Mouse (Mus musculus) heart, embryonic 13.5 days (tissue): ENCODE results near the gene Ago1. TPM values are rescaled to one million over a fixed set of nuclear protein-coding genes. Genes with fewer than 3 reads are reported as not detected.

Experiments used
- ATAC-seq: fragments of 200-750 bp; cut with Nextera tagmentation; 2 replicates; pipeline ENCODE4 v1.8.0; 2017; ENCODE audit warnings: moderate TSS enrichment; ENCODE audit not compliant: insufficient number of reproducible peaks, low FRiP score, low TSS enrichment; ENCODE audit errors: extremely low read depth
- H3K27ac ChIP-seq: fragments of 300-500 bp; sonication (generic); replicated peaks from 2 replicates; pipeline ENCODE4 v1.5.1; 2015; ENCODE audit warnings: moderate library complexity, mild to moderate bottlenecking, inconsistent platforms
- H3K27me3 ChIP-seq: fragments of 300-500 bp; sonication (generic); replicated peaks from 2 replicates; pipeline ENCODE4 v1.6.1; 2015; ENCODE audit warnings: mild to moderate bottlenecking, inconsistent platforms
- H3K36me3 ChIP-seq: fragments of 300-500 bp; sonication (generic); 2 replicates; pipeline ENCODE4 v1.6.1; 2015; ENCODE audit warnings: mild to moderate bottlenecking, inconsistent platforms
- H3K4me1 ChIP-seq: fragments of 300-500 bp; sonication (generic); 2 replicates; pipeline ENCODE4 v1.6.1; 2015; ENCODE audit warnings: inconsistent platforms
- H3K4me2 ChIP-seq: fragments of 300-500 bp; sonication (generic); 2 replicates; pipeline ENCODE4 v1.6.1; 2015; ENCODE audit warnings: inconsistent platforms, mild to moderate bottlenecking, moderate library complexity
- H3K4me3 ChIP-seq: fragments of 300-500 bp; sonication (generic); 2 replicates; pipeline ENCODE4 v1.5.1; 2015; ENCODE audit warnings: moderate library complexity, mild to moderate bottlenecking, inconsistent platforms
- H3K9ac ChIP-seq: fragments of 300-500 bp; sonication (generic); 2 replicates; pipeline ENCODE4 v1.6.1; 2015; ENCODE audit warnings: inconsistent platforms, mild to moderate bottlenecking, moderate library complexity
- H3K9me3 ChIP-seq: fragments of 300-500 bp; sonication (generic); 2 replicates; pipeline ENCODE4 v1.6.1; 2016; ENCODE audit warnings: inconsistent platforms
- WGBS: fragments of 180-500 bp; shearing (Covaris S2); methylation state at CpG from one replicate; pipeline ENCODE4 v1.1.7; 2015; ENCODE audit warnings: mixed read lengths; 5-methylcytosine and 5-hydroxymethylcytosine counted together
- polyA plus RNA-seq: library from polyadenylated mRNA; unstranded; fragments of >200 nt; fragmentation: Nextera tagmentation; extraction: Ambion mirVana; gene quantifications from 2 replicates; pipeline ENCODE4 v1.2.1, GENCODE M21; 2015

Gene Ago1
- polyA plus RNA-seq, 1 experiment from 2014 or later: 2.7 TPM

DNA sequence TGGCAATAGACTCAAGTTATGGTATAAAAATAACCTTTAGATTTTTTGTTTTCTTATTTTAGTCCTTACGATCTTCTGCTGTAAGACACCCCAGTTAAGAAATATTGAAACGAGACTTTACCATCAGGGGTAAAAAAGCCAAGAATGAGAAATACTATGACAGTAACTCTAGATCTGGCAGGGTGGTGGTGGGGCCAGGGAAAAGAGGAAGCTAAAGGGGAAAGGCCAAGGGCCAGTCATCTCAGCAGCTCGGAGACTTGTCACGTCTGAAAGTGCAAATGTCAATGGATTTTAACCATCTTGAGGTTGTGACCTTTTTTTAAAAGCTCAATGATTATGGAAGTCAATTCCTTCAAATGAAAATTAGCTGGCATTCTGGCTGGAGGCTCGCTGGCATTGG, 30.1 kb downstream of the Ago1 start:
- Histone ChIP-seq H3K4me3 (no peak overlapping the region), H3K36me3 (peaks cover 52% of the 10 kb centered on the region), H3K4me1 (no peaks in the 10 kb centered on the region), H3K27ac (no peak overlapping the region), H3K9ac (no peak overlapping the region), H3K4me2 (no peak overlapping the region), H3K27me3 (no peaks in the 10 kb centered on the region), H3K9me3 (no peaks in the 10 kb centered on the region)
- 75% methylated on average over 5 of the region's 5 CpGs for WGBS
- no peak for ATAC-seq

DNA sequence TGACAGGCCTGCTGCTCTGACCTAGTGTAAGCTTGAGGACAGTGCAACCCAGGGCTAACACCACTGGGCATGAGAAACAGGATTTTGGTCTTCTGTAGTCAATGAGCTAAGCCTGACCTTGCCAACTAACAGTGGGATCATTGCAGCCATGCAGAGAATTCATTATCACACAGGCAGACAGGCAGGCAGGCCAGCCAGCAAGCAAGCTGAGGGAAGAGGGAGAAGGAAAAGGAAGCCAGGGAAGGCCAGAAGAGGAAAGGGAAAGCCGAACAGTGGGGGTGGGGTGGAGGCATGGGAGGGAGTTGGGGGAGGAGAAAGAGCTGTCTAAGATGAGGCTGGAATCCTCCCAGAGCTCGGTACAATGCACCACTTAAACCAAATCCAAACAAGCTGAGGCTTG, 32.1 kb downstream of the Ago1 start:
- H3K4me3 ChIP-seq: no peak overlapping the region
- no peak for ATAC-seq
- no peak overlapping the region for H3K9ac ChIP-seq
- no peak overlapping the region for H3K27ac ChIP-seq
- no peaks in the 10 kb centered on the region for H3K9me3 ChIP-seq
- H3K4me2 ChIP-seq: no peak overlapping the region
- no peaks in the 10 kb centered on the region for H3K4me1 ChIP-seq
- H3K27me3 ChIP-seq: no peaks in the 10 kb centered on the region
- WGBS: 28% methylated on average over 2 of the region's 2 CpGs
- H3K36me3 ChIP-seq: peaks cover 34% of the 10 kb centered on the region

DNA sequence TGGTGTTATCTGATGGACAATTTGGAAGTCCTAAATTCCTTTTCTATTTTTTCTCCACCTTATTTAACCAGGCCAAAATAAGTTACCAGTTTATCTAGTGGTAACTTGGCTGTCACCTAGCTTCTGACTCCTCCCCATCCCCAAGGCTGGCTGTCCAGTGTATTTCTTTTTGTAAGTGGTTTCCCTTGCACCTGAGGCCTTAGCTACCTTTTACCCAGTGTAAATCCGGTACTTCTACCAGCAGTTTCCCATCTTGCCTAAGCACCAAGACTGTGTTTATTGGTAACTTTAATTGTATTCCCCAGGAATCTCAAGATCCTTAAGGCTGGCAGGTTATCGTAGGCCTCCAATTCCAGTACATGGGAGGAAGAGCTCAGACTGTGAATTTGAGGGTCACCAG, 34.3 kb downstream of the Ago1 start:
- Histone ChIP-seq H3K4me2 (no peak overlapping the region), H3K27me3 (no peaks in the 10 kb centered on the region), H3K4me1 (no peaks in the 10 kb centered on the region), H3K9ac (no peak overlapping the region), H3K9me3 (no peaks in the 10 kb centered on the region), H3K27ac (no peak overlapping the region), H3K36me3 (peaks cover 12% of the 10 kb centered on the region), H3K4me3 (no peak overlapping the region)
- WGBS: 84% methylated on average over 2 of the region's 2 CpGs
- ATAC-seq: no peak

DNA sequence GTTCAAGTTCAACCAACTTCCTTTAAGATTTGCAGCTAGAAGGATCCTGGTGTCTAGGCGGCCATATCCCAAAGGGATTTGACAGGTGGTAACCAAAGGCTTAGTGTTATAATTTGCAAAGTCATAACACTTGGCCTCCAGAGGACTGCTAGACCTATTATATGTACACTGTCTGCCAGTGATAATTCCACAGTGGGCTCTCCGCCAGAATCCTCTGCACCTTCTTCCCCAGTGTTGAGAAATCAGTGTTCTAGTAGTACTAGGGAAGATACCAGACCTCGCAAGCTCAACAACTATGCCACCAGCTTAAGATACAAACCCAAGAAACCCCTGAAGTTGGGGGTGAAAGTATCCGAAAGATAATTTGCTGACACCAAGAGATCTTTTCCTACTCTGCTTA, 35.2 kb downstream of the Ago1 start:
- peaks cover 6% of the 10 kb centered on the region for H3K36me3 ChIP-seq
- no peak for ATAC-seq
- H3K27me3 ChIP-seq: no peaks in the 10 kb centered on the region
- H3K9ac ChIP-seq: no peak overlapping the region
- WGBS: 78% methylated on average over 4 of the region's 4 CpGs
- H3K27ac ChIP-seq: no peak overlapping the region
- no peak overlapping the region for H3K4me3 ChIP-seq
- H3K9me3 ChIP-seq: no peaks in the 10 kb centered on the region
- no peak overlapping the region for H3K4me2 ChIP-seq
- peaks cover 6% of the 10 kb centered on the region for H3K4me1 ChIP-seq

DNA sequence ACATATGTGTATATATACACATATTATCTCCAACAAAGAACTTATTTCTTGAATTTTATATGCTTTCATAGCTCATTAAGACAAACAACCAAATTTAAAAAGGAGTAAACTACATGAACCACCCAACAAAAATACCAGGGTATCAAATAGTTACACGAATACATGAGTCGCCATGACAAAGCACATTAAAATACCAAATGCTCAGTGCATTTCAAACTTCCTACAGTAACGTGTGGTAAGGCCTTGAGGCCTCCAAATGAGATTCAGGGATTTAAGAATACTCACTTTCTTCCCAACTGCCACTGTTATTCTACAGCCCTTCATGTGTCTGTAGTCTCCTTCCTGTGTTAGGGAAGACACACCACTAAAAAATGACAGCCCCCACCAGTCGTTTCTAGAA, 36.6 kb downstream of the Ago1 start:
- H3K36me3 ChIP-seq: no peaks in the 10 kb centered on the region; the same call in 1 of the 2 replicates
- 77% methylated on average over 4 of the region's 4 CpGs for WGBS
- ATAC-seq: no peak
- no peak overlapping the region for H3K9ac ChIP-seq
- H3K4me2 ChIP-seq: no peak overlapping the region
- H3K27ac ChIP-seq: no peak overlapping the region
- H3K9me3 ChIP-seq: no peaks in the 10 kb centered on the region
- H3K4me1 ChIP-seq: peaks cover 7% of the 10 kb centered on the region
- no peaks in the 10 kb centered on the region for H3K27me3 ChIP-seq
- H3K4me3 ChIP-seq: no peak overlapping the region

DNA sequence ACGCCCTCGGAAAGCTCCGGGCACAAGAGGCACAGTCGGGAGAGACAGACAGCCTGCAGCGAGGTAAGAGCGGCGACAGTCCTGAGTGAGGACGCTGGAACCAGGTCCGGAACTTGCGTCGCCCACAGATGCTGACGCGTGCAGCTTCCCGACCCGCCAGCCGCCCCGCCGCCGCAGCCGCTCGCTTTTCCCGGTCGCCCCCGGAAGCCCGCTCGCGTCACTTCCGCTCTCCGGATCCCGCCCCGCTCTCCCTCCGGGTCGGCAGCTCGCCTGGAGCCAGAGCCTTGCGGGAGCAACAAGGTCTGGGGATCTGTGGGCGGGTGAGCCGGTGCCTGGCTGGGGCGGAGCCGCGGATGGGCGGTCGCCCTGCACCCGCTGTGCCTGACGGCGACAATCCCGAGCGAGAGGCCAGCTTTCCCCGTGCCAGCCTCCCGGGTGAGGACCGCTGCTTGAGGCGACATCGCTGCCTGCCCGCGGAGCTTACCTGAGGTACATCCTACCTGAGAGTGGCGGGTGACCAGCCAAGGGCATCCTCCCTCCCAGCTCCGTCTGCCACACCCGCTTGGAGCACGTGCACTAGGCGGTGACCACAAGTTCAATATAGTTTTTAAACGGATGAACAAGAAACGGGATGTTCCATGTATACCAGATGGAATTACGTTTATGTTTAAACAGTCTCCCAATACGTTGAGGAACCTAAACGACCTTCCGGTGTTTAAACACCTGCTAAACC, 38.9 kb downstream of the Ago1 start, which contains the start of gene Ago3:
Gene Ago3 (minus strand): TSS at position 210 of the 733 bp plus-strand sequence.
- Histone ChIP-seq H3K27ac (peak within 1 kb of the TSS; percentile 88), H3K9ac (peak within 1 kb of the TSS; percentile 94), H3K4me1 (peaks cover 7% of the 10 kb centered on the region), H3K9me3 (no peaks in the 10 kb centered on the region), H3K4me2 (peak within 1 kb of the TSS; percentile 90), H3K36me3 (no peaks in the 10 kb centered on the region; the same call in 1 of the 2 replicates), H3K4me3 (peak within 1 kb of the TSS; percentile 90), H3K27me3 (no peaks in the 10 kb centered on the region)
- under 1% methylated on average over 65 of the region's 65 CpGs for WGBS
- peak; percentile 89 for ATAC-seq

DNA sequence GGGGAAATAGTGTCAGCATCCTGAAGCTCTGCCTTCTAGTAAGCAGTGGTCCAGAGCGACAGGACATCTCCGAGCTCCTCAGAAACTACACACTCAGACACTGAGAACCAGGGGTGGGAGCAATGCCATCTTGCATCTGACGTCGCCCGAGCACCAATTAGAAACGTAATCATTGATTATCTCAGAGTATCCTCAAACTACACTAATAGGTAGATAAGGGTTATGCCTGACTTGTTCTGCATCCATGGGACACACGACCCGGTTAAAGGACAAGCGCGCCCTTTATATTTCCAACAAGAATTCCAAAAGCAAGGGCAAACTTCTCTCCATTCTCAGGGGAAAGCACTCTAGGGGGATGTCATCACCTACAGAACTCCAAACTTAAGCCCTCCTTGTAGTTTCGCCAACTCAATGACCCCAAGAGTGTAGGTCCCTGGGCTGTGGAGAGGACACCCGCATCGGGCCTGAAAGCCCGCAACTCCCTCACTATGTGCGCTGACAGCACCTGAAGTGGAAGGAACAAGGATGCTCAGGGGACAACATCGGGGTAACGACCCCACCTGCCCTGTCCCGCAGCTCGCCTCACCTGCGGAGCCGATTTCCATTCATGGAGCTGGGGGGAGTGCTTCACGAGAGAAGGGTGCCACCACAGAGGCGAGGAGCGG, 39.6 kb downstream of the Ago1 start:
- Histone ChIP-seq H3K9ac (peak overlapping the region; percentile 94), H3K4me2 (peak overlapping the region; percentile 90), H3K4me3 (peak overlapping the region; percentile 90), H3K9me3 (no peaks in the 10 kb centered on the region), H3K27me3 (no peaks in the 10 kb centered on the region), H3K36me3 (no peaks in the 10 kb centered on the region; the same call in 1 of the 2 replicates), H3K4me1 (peaks cover 7% of the 10 kb centered on the region), H3K27ac (peak overlapping the region; percentile 88)
- 2% methylated on average over 24 of the region's 24 CpGs for WGBS
- 0 out of 2 replicates have a peak, but pooled peaks have one; percentile 9 for ATAC-seq

DNA sequence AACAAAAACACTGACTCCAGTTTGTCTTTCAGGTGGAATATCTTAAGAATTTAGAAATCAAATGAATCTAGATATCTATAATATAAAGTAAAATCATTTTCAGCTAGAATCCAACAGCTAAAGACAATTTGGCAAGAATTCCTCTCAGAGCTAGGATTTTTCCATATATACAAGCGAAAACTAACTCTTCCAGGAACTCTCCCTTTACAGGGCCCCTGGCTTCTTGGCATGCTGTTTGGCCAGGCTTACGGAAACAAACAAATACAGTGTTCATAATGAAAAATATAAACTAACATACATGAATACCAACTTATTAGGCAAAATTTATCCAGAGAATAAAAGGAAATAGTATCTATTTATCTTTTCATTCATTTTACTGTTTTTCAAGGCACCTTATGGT, 44.5 kb downstream of the Ago1 start:
- Histone ChIP-seq H3K27ac (no peak overlapping the region), H3K4me3 (no peak overlapping the region), H3K9ac (no peak overlapping the region), H3K36me3 (no peaks in the 10 kb centered on the region; the same call in 1 of the 2 replicates), H3K27me3 (no peaks in the 10 kb centered on the region), H3K4me2 (no peak overlapping the region), H3K9me3 (no peaks in the 10 kb centered on the region), H3K4me1 (peaks cover 7% of the 10 kb centered on the region)
- 80% methylated on average over 2 of the region's 2 CpGs for WGBS
- ATAC-seq: no peak

DNA sequence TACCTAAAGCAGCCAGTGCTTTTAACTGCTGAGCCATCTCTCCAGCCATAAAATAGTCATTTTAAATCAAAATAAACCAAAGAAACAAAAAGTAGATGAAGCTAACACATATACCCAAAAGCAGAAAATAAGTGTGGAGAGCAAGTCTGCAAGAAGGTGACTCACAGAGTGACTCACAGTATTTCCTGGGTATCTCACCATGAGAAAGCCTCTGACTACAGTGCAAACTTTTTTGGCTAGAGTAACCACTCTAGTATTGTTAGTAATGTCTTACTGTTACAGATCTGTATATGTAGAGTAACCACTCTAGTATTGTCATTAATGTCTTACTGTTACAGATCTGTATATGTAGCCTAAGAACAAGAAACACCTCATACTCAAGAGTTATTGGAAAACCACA, 52.7 kb downstream of the Ago1 start:
- peaks cover 11% of the 10 kb centered on the region for H3K36me3 ChIP-seq
- no peaks in the 10 kb centered on the region for H3K4me1 ChIP-seq
- no peak overlapping the region for H3K9ac ChIP-seq
- ATAC-seq: no peak
- H3K4me3 ChIP-seq: no peak overlapping the region
- H3K27ac ChIP-seq: no peak overlapping the region
- H3K9me3 ChIP-seq: no peaks in the 10 kb centered on the region
- H3K4me2 ChIP-seq: no peak overlapping the region
- no peaks in the 10 kb centered on the region for H3K27me3 ChIP-seq

DNA sequence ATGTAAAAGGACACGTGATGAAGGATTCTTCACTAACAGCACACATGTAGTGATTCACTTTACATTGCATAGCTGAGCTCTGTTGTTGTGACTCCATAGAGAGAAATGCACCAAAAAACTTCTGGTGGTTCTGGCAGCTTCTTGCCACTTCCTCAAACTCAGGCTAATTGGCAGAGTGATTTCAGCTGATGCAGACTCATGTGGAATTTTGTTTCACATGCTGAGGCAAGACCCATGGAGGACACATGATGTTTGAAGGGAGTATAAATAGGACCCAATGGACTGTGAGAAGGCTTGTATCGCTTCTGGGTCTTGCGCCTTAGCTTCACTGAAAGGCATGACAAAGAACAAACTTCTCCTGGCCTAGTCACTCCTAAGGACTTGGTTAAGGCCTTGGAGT, 55.9 kb downstream of the Ago1 start:
- no peak for ATAC-seq
- Histone ChIP-seq H3K36me3 (peaks cover 12% of the 10 kb centered on the region), H3K4me1 (no peaks in the 10 kb centered on the region), H3K4me2 (no peak overlapping the region), H3K4me3 (no peak overlapping the region), H3K9me3 (no peaks in the 10 kb centered on the region), H3K27me3 (no peaks in the 10 kb centered on the region), H3K9ac (no peak overlapping the region), H3K27ac (no peak overlapping the region)
- 92% methylated on average over 3 of the region's 3 CpGs for WGBS
